Mouse (Mus musculus): ENCODE results near the gene Efcab12. TPM values are rescaled to one million over a fixed set of nuclear protein-coding genes. Genes with fewer than 3 reads are reported as not detected.
A peak's percentile ranks its signal among the peaks of the same experiment; 100 is the strongest.

Gene Efcab12
- polyA plus RNA-seq, 1 experiment from 2014 or later: 1.9 TPM

DNA sequence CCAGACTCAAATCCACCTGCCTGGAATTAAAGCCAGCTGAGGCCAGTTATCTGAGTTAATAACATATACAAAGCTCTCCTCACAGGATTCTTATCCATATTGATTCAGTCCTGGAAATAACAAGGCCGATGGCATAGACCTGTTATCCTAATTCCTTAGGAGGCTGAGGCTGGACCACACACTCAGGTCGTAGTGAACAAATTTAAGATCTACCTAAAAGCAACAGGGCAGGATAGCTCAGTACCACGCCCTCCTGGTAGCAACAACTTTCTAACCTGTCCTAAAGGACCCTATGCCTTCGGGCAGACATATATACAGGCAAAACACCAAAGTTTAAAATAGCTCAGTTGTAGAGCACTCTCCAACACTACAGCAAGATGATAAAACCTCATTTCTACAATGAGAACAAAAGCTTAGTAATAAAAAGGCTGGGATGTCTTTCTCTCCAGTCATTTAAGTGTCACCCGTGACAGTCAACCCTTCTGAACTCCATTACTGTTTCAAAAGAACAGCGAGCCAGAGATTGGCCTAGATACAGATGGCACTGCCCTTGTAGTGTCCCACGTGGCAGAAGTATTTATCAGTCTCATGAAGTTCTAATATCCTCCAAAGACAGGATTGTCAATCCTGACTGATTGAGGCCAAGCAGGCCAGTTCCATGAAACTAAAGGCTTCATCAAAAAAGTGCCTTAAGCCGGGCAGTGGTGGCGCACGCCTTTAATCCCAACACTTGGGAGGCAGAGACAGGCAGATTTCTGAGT, 33.6 kb downstream of the Efcab12 start:
- H3K4me3 ChIP-seq: no peak overlapping the region
- peaks cover 25% of the 10 kb centered on the region for H3K4me1 ChIP-seq
- H3K27ac ChIP-seq: no peak overlapping the region
- no peaks in the 10 kb centered on the region for H3K27me3 ChIP-seq (ENCODE audit: poor library complexity, severe bottlenecking)
- WGBS: 76% methylated on average over 10 of the region's 10 CpGs
- H3K36me3 ChIP-seq (replicated peaks): peaks cover 82% of the 10 kb centered on the region
- DNase-seq (ENCODE audit: extremely low spot score, low spot score): no peak
- H3K9me3 ChIP-seq: no peaks in the 10 kb centered on the region

GRCm38 (mm10) chr6:115803541-115804382, 34.5 kb downstream of the Efcab12 start:
- Histone ChIP-seq H3K27me3 (ENCODE audit: poor library complexity, severe bottlenecking) (no peaks in the 10 kb centered on the region), H3K4me1 (peaks cover 25% of the 10 kb centered on the region), H3K36me3 (replicated peaks) (peaks cover 90% of the 10 kb centered on the region), H3K9me3 (no peaks in the 10 kb centered on the region), H3K4me3 (peak overlapping the region; percentile 2; the same call in 1 of the 2 replicates), H3K27ac (no peak overlapping the region)
- WGBS: 52% methylated on average over 16 of the region's 16 CpGs
- peak; percentile 63 for DNase-seq (ENCODE audit: extremely low spot score, low spot score)

- Histone ChIP-seq H3K9me3 (no peaks in the 10 kb centered on the region), H3K27me3 (ENCODE audit: poor library complexity, severe bottlenecking) (no peaks in the 10 kb centered on the region), H3K4me1 (peaks cover 18% of the 10 kb centered on the region), H3K4me3 (no peak overlapping the region), H3K36me3 (replicated peaks) (peaks cover 100% of the 10 kb centered on the region), H3K27ac (no peak overlapping the region)
- no peak for DNase-seq (ENCODE audit: extremely low spot score, low spot score)
- 93% methylated on average over 3 of the region's 3 CpGs for WGBS
These were observed 36.4 kb downstream of the Efcab12 start for GRCm38 (mm10) chr6:115801811-115802210.

DNA sequence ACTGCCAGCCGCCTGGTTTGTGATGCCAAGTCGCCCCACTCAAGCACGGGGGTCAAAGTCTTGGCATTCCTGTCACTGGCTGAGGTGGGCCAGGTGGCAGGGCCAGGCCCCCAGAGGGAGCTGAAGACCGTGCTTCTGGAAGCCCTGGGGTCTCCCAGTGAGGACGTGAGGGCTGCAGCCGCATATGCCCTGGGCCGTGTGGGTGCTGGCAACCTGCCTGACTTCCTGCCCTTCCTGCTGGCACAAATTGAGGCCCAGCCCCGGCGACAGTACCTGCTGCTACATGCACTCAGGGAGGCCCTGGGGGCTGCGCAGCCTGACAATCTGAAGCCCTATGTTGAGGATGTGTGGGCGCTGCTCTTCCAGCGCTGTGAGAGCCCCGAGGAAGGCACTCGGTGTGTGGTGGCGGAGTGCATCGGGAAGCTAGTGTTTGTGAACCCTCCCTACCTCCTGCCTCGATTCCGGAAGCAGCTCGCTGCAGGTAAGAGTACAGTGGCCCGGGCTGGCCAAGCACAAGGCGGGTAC, 45.5 kb downstream of the Efcab12 start:
- Histone ChIP-seq H3K9me3 (no peaks in the 10 kb centered on the region), H3K4me1 (no peaks in the 10 kb centered on the region), H3K36me3 (replicated peaks) (peaks cover 100% of the 10 kb centered on the region), H3K27me3 (ENCODE audit: poor library complexity, severe bottlenecking) (no peaks in the 10 kb centered on the region), H3K4me3 (no peak overlapping the region), H3K27ac (no peak overlapping the region)
- 93% methylated on average over 21 of the region's 21 CpGs for WGBS
- DNase-seq (ENCODE audit: extremely low spot score, low spot score): no peak

- no peak overlapping the region for H3K4me3 ChIP-seq
- peaks cover 100% of the 10 kb centered on the region for H3K36me3 ChIP-seq (replicated peaks)
- no peaks in the 10 kb centered on the region for H3K4me1 ChIP-seq
- no peaks in the 10 kb centered on the region for H3K9me3 ChIP-seq
- no peak for DNase-seq (ENCODE audit: extremely low spot score, low spot score)
- H3K27me3 ChIP-seq (ENCODE audit: poor library complexity, severe bottlenecking): no peaks in the 10 kb centered on the region
- WGBS: 94% methylated on average over 34 of the region's 34 CpGs
- no peak overlapping the region for H3K27ac ChIP-seq
These were observed 46.1 kb downstream of the Efcab12 start for GRCm38 (mm10) chr6:115791842-115792686.

- Histone ChIP-seq H3K4me3 (no peak overlapping the region), H3K27me3 (ENCODE audit: poor library complexity, severe bottlenecking) (no peaks in the 10 kb centered on the region), H3K4me1 (no peaks in the 10 kb centered on the region), H3K9me3 (no peaks in the 10 kb centered on the region), H3K36me3 (replicated peaks) (peaks cover 100% of the 10 kb centered on the region), H3K27ac (no peak overlapping the region)
- 89% methylated on average over 10 of the region's 10 CpGs for WGBS
- no peak for DNase-seq (ENCODE audit: extremely low spot score, low spot score)
These were observed 47.2 kb downstream of the Efcab12 start for GRCm38 (mm10) chr6:115791016-115791415.

DNA sequence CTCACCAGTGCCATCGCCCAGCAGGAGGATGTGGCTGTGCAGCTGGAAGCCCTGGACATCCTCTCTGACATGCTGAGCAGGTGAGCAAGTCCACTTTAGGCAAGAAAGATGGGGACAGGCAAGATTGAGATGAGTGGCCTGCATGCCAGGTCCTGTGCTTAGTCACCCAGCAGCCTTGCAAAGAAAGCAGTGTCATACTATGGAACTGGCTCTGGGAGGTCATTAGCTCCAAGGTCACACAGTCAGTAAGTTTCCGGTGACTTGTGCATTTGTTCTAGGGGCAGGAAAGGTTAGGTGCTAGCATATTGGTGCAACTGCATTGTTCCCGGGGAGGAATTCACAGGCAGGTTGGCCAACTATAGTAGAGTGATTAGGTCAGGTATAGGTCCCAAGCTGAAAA, 55.4 kb downstream of the Efcab12 start:
- no peak for DNase-seq (ENCODE audit: extremely low spot score, low spot score)
- WGBS: 95% methylated on average over 3 of the region's 3 CpGs

GRCm38 (mm10) chr6:115776363-115776762, 61.8 kb downstream of the Efcab12 start:
- whole genome bisulfite sequencing: 90% methylated on average over 9 of the region's 9 CpGs
- Histone ChIP-seq H3K27me3 (ENCODE audit: poor library complexity, severe bottlenecking) (no peaks in the 10 kb centered on the region), H3K36me3 (replicated peaks) (peaks cover 49% of the 10 kb centered on the region), H3K4me1 (peaks cover 34% of the 10 kb centered on the region), H3K27ac (0 out of 2 replicates have a peak overlapping the region, but pooled peaks have one; percentile 99), H3K4me3 (peak overlapping the region; percentile 88), H3K9me3 (no peaks in the 10 kb centered on the region; the same call in 1 of the 2 replicates)
- DNase-seq (ENCODE audit: extremely low spot score, low spot score): no peak

More for the DNA sequence above, 55.4 kb downstream of the Efcab12 start:
- H3K27me3 ChIP-seq (ENCODE audit: poor library complexity, severe bottlenecking): no peaks in the 10 kb centered on the region
- H3K4me1 ChIP-seq: no peaks in the 10 kb centered on the region
- H3K4me3 ChIP-seq: no peak overlapping the region
- H3K36me3 ChIP-seq (replicated peaks): peaks cover 97% of the 10 kb centered on the region
- H3K27ac ChIP-seq: no peak overlapping the region
- H3K9me3 ChIP-seq: no peaks in the 10 kb centered on the region

GRCm38 (mm10) chr6:115775838-115776237, 62.4 kb downstream of the Efcab12 start:
- Histone ChIP-seq H3K27me3 (ENCODE audit: poor library complexity, severe bottlenecking) (no peaks in the 10 kb centered on the region), H3K9me3 (no peaks in the 10 kb centered on the region; the same call in 1 of the 2 replicates), H3K4me3 (peak overlapping the region; percentile 88), H3K27ac (peak overlapping the region; percentile 99), H3K36me3 (replicated peaks) (peaks cover 44% of the 10 kb centered on the region), H3K4me1 (peaks cover 34% of the 10 kb centered on the region)
- WGBS: 75% methylated on average over 3 of the region's 3 CpGs
- DNase-seq (ENCODE audit: extremely low spot score, low spot score): no peak

- Histone ChIP-seq H3K27ac (peak within 1 kb of the TSS; percentile 99), H3K36me3 (replicated peaks) (peaks cover 31% of the 10 kb centered on the region), H3K4me1 (peaks cover 34% of the 10 kb centered on the region), H3K4me3 (peak within 1 kb of the TSS; percentile 88), H3K9me3 (no peaks in the 10 kb centered on the region; the same call in 1 of the 2 replicates), H3K27me3 (ENCODE audit: poor library complexity, severe bottlenecking) (no peaks in the 10 kb centered on the region)
- DNase-seq (ENCODE audit: extremely low spot score, low spot score): peak; percentile 80
- WGBS: 0% methylated on average over 26 of the region's 28 CpGs
These were observed 63.7 kb downstream of the Efcab12 start, which contains the start of gene Cand2 for GRCm38 (mm10) chr6:115774501-115774921. TSS of gene Cand2 (plus strand) at chr6:115774538.

- 1% methylated on average over 13 of the region's 14 CpGs for WGBS
- Histone ChIP-seq H3K27ac (peak overlapping the region; percentile 99), H3K4me1 (peaks cover 34% of the 10 kb centered on the region), H3K4me3 (peak overlapping the region; percentile 88), H3K27me3 (ENCODE audit: poor library complexity, severe bottlenecking) (no peaks in the 10 kb centered on the region), H3K36me3 (replicated peaks) (peaks cover 25% of the 10 kb centered on the region), H3K9me3 (no peaks in the 10 kb centered on the region; the same call in 1 of the 2 replicates)
- peak; percentile 80 for DNase-seq (ENCODE audit: extremely low spot score, low spot score)
These were observed 64.2 kb downstream of the Efcab12 start for GRCm38 (mm10) chr6:115773966-115774413.

DNA sequence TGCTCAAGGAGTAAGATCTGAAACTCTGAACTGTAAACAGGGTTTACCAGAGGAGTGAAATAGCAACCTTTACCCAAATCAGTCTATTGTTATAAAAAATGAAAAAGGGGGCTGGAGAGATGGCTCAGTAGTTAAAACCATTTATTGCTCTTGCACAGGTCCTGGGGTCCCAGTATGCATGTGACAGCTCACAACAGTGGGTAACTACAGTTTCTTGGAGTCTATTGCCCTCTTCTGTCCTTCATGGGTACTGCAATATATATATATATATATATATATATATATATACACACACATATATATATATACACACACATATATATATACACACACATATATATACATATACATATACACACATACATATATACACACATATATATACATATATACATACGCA, 65.6 kb downstream of the Efcab12 start:
- H3K4me1 ChIP-seq: peaks cover 34% of the 10 kb centered on the region
- peaks cover 14% of the 10 kb centered on the region for H3K36me3 ChIP-seq (replicated peaks)
- no peaks in the 10 kb centered on the region; the same call in 1 of the 2 replicates for H3K9me3 ChIP-seq
- H3K4me3 ChIP-seq: no peak overlapping the region
- 56% methylated on average over 1 of the region's 1 CpGs for WGBS
- DNase-seq (ENCODE audit: extremely low spot score, low spot score): no peak
- no peaks in the 10 kb centered on the region for H3K27me3 ChIP-seq (ENCODE audit: poor library complexity, severe bottlenecking)
- no peak overlapping the region for H3K27ac ChIP-seq

Data from forebrain, embryonic 10.5 days (tissue).